Mouse (Mus musculus) lung, postnatal 0 days (tissue): ENCODE results near the gene Prim2. TPM values are rescaled to one million over a fixed set of nuclear protein-coding genes. Genes with fewer than 3 reads are reported as not detected.
A peak's percentile ranks its signal among the peaks of the same experiment; 100 is the strongest.

Experiments used
- ATAC-seq: fragments of 200-750 bp; cut with Nextera tagmentation; 2 replicates; pipeline ENCODE4 v1.8.0; 2017; ENCODE audit warnings: moderate library complexity
- DNase-seq: peaks from one replicate; pipeline ENCODE4 v3.0.0-alpha.2; 2016; ENCODE audit warnings: low spot score
- H3K27ac ChIP-seq: fragments of 300-500 bp; sonication (generic); 2 replicates; pipeline ENCODE4 v1.5.1; 2014; ENCODE audit warnings: antibody characterized with exemption, mild to moderate bottlenecking, low read length, mixed read lengths
- H3K27me3 ChIP-seq: fragments of 300-500 bp; sonication (generic); replicated peaks from 2 replicates; pipeline ENCODE4 v1.6.1; 2014; ENCODE audit warnings: low read length, mixed read lengths; ENCODE audit not compliant: insufficient read depth
- H3K36me3 ChIP-seq: fragments of 300-500 bp; sonication (generic); 2 replicates; pipeline ENCODE4 v1.6.1; 2014; ENCODE audit warnings: low read length, mixed read lengths; ENCODE audit not compliant: insufficient read depth
- H3K4me1 ChIP-seq: fragments of 300-500 bp; sonication (generic); 2 replicates; pipeline ENCODE4 v1.6.1; 2014; ENCODE audit warnings: antibody characterized with exemption, low read depth, low read length, mixed read lengths; ENCODE audit not compliant: insufficient read depth
- H3K4me2 ChIP-seq: fragments of 300-500 bp; sonication (generic); replicated peaks from 2 replicates; pipeline ENCODE4 v1.6.1; 2014; ENCODE audit warnings: low read depth, mild to moderate bottlenecking, low read length, moderate library complexity, mixed read lengths
- H3K4me3 ChIP-seq: fragments of 300-500 bp; sonication (generic); 2 replicates; pipeline ENCODE4 v1.5.1; 2014; ENCODE audit warnings: low read depth, low read length
- H3K9ac ChIP-seq: fragments of 300-500 bp; sonication (generic); replicated peaks from 2 replicates; pipeline ENCODE4 v1.6.1; 2014; ENCODE audit warnings: low read depth, mild to moderate bottlenecking
- H3K9me3 ChIP-seq: fragments of 300-500 bp; sonication (generic); 2 replicates; pipeline ENCODE4 v1.6.1; 2016; ENCODE audit warnings: low read length, mixed read lengths
- CTCF ChIP-seq: IDR thresholded peaks from 2 replicates; pipeline ENCODE4 v1.5.1; 2016; ENCODE audit warnings: antibody characterized with exemption, mild to moderate bottlenecking
- EP300 ChIP-seq: IDR thresholded peaks from 2 replicates; pipeline ENCODE4 v1.6.1; 2016; ENCODE audit warnings: antibody characterized with exemption, mild to moderate bottlenecking, control low read depth
- WGBS: fragments of 180-500 bp; shearing (Covaris S2); extraction: QIAGEN DNeasy Blood & Tissue Kit; methylation state at CpG from one replicate; pipeline ENCODE4 v1.1.7; 2014; 5-methylcytosine and 5-hydroxymethylcytosine counted together
- polyA plus RNA-seq: library from polyadenylated mRNA; unstranded; fragments of >200 nt; fragmentation: Nextera tagmentation; extraction: Ambion mirVana; gene quantifications from 2 replicates; pipeline ENCODE4 v1.2.1, GENCODE M21; 2015

Gene Prim2
- polyA plus RNA-seq: 7.1 and 7.6 TPM in 2 replicates

DNA sequence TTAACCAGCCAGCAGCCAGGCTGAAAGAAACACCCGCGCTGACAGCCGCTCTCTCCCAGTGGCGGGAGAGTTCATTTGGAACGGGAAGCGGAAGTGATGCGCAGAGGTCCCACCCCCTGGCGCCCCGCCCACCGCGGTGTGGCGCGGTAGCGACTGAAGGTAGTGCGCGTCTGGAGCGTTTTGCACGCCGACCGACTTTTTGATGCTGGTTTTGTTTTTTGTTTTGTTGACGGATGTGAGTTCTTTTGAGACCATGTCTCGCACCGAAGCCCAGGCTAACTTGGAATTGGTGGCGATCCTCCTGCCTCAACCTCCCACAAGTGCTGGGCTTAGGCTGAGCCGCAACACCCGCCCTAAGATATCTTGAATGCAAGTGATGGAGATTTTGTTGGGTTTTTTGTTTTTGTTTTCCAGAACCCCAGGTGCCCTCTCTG is at the start of gene Prim2:
Gene Prim2 (minus strand): TSS at position 88 of the 434 bp plus-strand sequence.
- peak within 1 kb of the TSS; percentile 68 for H3K27ac ChIP-seq
- peak within 1 kb of the TSS; percentile 54 for H3K9ac ChIP-seq
- H3K4me3 ChIP-seq: peak within 1 kb of the TSS; percentile 72
- TF ChIP-seq EP300 (no peak), CTCF (0 out of 2 replicates have a peak, but pooled peaks have one; percentile 7)
- H3K36me3 ChIP-seq: no peaks in the 10 kb centered on the region; the same call in 1 of the 2 replicates
- H3K9me3 ChIP-seq: no peaks in the 10 kb centered on the region
- H3K4me1 ChIP-seq: no peaks in the 10 kb centered on the region
- DNase-seq (peak; percentile 90), ATAC-seq (peak; percentile 91)
- no peaks in the 10 kb centered on the region for H3K27me3 ChIP-seq
- WGBS: under 1% methylated on average over 26 of the region's 26 CpGs
- peak within 1 kb of the TSS; percentile 97 for H3K4me2 ChIP-seq

DNA sequence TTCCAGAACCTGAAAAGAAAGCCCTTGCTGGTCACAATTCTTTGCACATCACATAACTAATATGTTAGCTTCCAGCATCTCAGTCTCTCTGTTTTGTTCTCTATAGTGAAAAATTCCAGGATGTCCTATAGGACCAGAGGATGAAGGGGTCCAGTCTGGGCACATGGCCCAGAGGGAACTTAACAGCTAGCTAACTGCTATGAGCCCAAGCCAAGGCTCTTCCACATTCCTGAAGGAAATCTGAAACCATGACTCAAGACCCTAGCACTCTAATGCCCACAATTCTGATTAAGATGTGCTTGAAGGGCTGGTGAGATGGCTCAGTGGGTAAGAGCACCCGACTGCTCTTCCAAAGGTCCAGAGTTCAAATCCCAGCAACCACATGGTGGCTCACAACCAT is 48.0 kb upstream of the Prim2 start:
- no peak overlapping the region for H3K9ac ChIP-seq
- no peak overlapping the region for H3K4me3 ChIP-seq
- no peaks in the 10 kb centered on the region for H3K27me3 ChIP-seq
- no peak overlapping the region for H3K4me2 ChIP-seq
- TF ChIP-seq EP300 (no peak), CTCF (no peak)
- no peak overlapping the region for H3K27ac ChIP-seq
- no peaks in the 10 kb centered on the region for H3K36me3 ChIP-seq
- ATAC-seq (no peak), DNase-seq (no peak)
- H3K9me3 ChIP-seq: no peaks in the 10 kb centered on the region
- 61% methylated on average over 1 of the region's 1 CpGs for WGBS
- H3K4me1 ChIP-seq: no peaks in the 10 kb centered on the region

DNA sequence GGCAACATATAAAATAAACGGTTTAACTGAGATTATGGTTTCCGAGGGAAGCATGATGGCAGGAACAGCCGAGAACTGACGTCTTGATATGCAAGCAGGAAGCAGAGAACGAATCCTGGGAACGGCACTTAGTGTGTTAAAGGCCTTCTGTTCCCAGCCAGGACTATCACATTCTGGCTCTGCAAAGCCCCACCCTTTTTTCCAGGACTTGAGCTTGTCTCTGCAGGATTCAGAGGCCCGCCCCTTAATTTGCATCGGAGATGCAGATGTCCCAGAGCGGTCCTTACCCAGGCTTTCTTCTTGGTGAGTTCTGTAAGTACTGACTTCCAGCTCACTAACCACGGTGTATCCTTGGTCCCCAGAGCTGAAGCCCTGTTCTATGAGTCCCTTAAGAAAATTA is 45.2 kb upstream of the Prim2 start:
- Histone ChIP-seq H3K27me3 (no peaks in the 10 kb centered on the region), H3K4me3 (no peak overlapping the region), H3K4me2 (no peak overlapping the region), H3K9me3 (no peaks in the 10 kb centered on the region), H3K9ac (no peak overlapping the region), H3K27ac (no peak overlapping the region), H3K4me1 (no peaks in the 10 kb centered on the region), H3K36me3 (no peaks in the 10 kb centered on the region)
- ATAC-seq (no peak), DNase-seq (peak; percentile 31)
- no peak for TF ChIP-seq CTCF
- no peak for TF ChIP-seq EP300
- 5% methylated on average over 10 of the region's 10 CpGs for WGBS

DNA sequence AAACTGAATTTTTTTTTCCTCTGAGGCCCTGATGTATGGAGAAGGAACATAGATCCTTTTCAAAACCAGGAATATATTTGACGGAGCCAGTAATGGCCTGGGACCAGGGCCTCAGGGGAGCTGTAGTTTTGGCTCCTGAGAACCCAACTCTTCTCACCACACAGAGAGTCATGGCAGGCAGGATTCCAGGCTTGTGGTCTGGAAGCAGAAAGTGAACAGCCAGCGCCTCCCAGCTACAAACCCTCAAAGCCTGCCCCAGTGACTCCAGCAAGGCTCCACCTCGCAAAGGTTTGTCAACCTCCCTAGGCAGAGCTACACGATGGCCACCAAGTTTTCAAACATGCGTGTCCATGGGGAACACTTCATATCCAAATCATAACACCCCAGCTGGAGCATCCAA is 42.4 kb upstream of the Prim2 start:
- H3K27me3 ChIP-seq: no peaks in the 10 kb centered on the region
- ATAC-seq (no peak), DNase-seq (no peak)
- H3K4me2 ChIP-seq: no peak overlapping the region
- TF ChIP-seq CTCF: no peak
- TF ChIP-seq EP300: no peak
- 84% methylated on average over 5 of the region's 5 CpGs for whole genome bisulfite sequencing
- H3K9ac ChIP-seq: no peak overlapping the region
- no peaks in the 10 kb centered on the region for H3K9me3 ChIP-seq
- H3K27ac ChIP-seq: no peak overlapping the region
- no peak overlapping the region for H3K4me3 ChIP-seq
- H3K4me1 ChIP-seq: no peaks in the 10 kb centered on the region
- no peaks in the 10 kb centered on the region for H3K36me3 ChIP-seq

DNA sequence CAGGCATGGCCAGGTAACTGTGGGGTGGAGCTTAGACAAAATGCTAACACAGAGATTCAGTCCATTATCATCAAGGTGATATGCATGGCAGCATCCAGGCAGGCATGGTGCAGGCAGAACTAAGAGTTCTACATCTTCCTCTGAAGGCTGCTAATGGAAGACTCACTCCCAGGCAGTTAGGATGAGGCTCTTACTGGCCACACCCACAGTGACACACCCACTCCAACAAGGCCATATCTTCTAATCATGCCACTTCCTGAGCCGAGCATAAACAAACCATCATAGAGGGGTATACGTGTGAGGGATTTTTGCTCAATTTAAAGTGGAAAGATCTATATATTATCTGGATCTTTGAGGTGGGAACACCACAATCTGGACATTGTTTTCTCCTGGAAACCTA is 40.0 kb upstream of the Prim2 start:
- TF ChIP-seq EP300 (no peak), CTCF (no peak)
- DNase-seq: no peak
- Histone ChIP-seq H3K27ac (no peak overlapping the region), H3K4me3 (no peak overlapping the region), H3K27me3 (no peaks in the 10 kb centered on the region), H3K9me3 (no peaks in the 10 kb centered on the region), H3K4me1 (no peaks in the 10 kb centered on the region), H3K4me2 (no peak overlapping the region), H3K9ac (no peak overlapping the region), H3K36me3 (no peaks in the 10 kb centered on the region)
- ATAC-seq: no peak
- 38% methylated on average over 2 of the region's 2 CpGs for WGBS

DNA sequence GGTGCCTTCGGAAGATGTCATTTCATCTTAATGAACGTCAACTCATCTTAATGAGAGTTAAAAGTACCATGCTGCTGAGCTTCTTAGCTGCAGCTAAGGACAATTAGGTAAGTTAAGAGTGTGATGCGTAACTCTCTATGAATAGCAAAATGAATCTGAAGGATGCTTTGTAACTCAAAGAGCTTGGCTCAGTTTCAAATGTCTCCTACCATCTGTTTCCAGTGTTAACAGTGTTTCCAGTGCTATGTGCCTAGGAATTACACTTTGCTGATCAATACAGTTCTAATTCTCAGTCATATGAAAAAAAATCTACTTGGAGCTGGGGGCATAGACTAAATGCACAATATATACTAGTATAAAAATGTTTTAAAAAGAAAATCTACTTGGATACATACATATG is 31.6 kb upstream of the Prim2 start:
- H3K36me3 ChIP-seq: no peaks in the 10 kb centered on the region
- TF ChIP-seq EP300: no peak
- no peak for TF ChIP-seq CTCF
- DNase-seq (no peak), ATAC-seq (no peak)
- H3K9ac ChIP-seq: no peak overlapping the region
- no peaks in the 10 kb centered on the region for H3K9me3 ChIP-seq
- H3K27me3 ChIP-seq: no peaks in the 10 kb centered on the region
- H3K27ac ChIP-seq: no peak overlapping the region
- no peak overlapping the region for H3K4me3 ChIP-seq
- no peak overlapping the region for H3K4me2 ChIP-seq
- no peaks in the 10 kb centered on the region for H3K4me1 ChIP-seq
- 88% methylated on average over 3 of the region's 3 CpGs for WGBS

DNA sequence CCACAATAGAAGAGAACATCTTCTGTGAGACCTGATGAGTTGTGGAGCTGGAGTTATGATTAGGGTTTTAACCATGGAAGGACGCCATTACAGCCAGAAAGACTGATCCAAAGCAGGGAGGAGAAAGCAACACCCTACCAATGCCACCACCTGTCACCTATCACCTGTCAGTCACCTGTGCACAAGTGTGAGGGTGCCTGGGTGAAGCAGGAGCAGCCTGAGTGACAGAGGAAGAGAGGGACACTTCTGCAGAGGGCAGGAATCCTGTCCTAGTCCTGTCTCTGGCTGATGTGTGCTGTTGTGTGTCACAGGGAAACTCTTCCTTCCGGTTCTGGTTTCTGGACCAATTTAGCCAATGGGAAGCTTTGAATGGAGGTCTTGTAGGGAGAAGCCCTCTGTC is 26.4 kb upstream of the Prim2 start:
- WGBS: 78% methylated on average over 2 of the region's 2 CpGs
- Histone ChIP-seq H3K9ac (no peak overlapping the region), H3K4me3 (no peak overlapping the region), H3K4me1 (no peaks in the 10 kb centered on the region), H3K36me3 (no peaks in the 10 kb centered on the region), H3K27me3 (no peaks in the 10 kb centered on the region), H3K27ac (no peak overlapping the region), H3K4me2 (no peak overlapping the region), H3K9me3 (no peaks in the 10 kb centered on the region)
- TF ChIP-seq EP300: no peak
- no peak for TF ChIP-seq CTCF
- no peak for ATAC-seq
- DNase-seq: no peak
